16 mouse cellular contexts compared by ENCODE assay signal in the genomic region with DNA sequence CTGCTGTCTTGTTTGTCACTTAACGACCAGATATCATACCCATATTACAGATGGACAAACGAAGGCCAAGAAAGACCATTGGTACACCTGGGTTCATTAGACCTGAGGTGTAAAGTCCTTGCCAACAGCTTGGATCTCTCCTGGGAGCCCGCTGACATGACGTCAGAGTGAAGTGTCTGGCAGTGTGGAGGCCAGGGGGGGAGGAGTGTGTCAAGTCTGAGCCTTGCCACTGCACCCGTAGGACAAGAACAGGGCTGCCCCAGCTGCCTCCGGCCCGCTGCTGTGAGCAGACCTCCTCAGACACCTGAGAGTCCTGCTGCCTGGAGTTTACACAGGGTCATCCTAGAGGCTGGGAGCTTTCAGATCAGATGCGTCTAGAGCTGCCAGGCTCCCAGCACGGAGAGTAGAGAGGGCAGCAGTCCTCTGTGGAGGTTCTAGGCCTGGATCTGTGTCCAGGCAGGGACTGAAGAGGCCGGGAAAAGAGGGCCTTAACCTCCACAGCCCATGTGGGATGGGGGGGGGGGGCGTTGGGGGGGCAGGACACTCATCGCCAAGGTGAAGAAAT. TPM values are rescaled to one million over a fixed set of nuclear protein-coding genes. Genes with fewer than 3 reads are reported as not detected.
DNase-seq lines count a peak whose midpoint lies in the region; ATAC-seq and TF ChIP-seq lines count a peak whose summit lies in the region.
"Had no signal": no experiment of that assay in that cellular context is flagged by ENCODE, and none has a peak within 500 bp of the region (broad histone marks: within the 10 kb centered on the region; RNA-seq: fewer than 3 reads in every experiment).

No protein-coding gene starts in this region.

- intact Hi-C loops in heart, adult 2 months (cut with DNase I) = loop anchor here (2.0 kb wide), 1 partner anchor 25 kb away; no protein-coding TSS in a partner anchor

- no peak for TF ChIP-seq CTCF in heart, adult 2 months (IDR thresholded peaks at IDR 0.05)
- TF ChIP-seq CTCF in CH12.LX (conservative IDR thresholded peaks at IDR 0.05 in 1 of 2, IDR thresholded peaks at IDR 0.05 in 1 of 2; ENCODE audit: low read depth in 2 of 2, low read length in 2 of 2) = no peak

- no peak for TF ChIP-seq EP300 in heart, adult 2 months (IDR thresholded peaks at IDR 0.05; ENCODE audit: insufficient read depth, low read depth, low read length)
- TF ChIP-seq EP300 in CH12.LX (IDR thresholded peaks at IDR 0.05; ENCODE audit: low read length) = no peak

- in situ Hi-C loops in CH12.LX (cut with MboI; ENCODE audit: low pct_ligation_motif_present, low pct_unique_long_range_greater_than_20kb, low sequenced_read_pairs) = no loop called here

- no peak overlapping the region for H3K4me3 ChIP-seq in heart, embryonic 15.5 days
- no peak overlapping the region for H3K4me3 ChIP-seq in heart, adult 2 months
- H3K4me3 ChIP-seq in CH12.LX (replicated peaks in 1 of 3; ENCODE audit: low read depth in 2 of 3, low read length in 2 of 3, poor library complexity in 1 of 3) = peak overlapping the region in 1 of 3 experiments; percentile 35
- H3K4me3 ChIP-seq: limb, embryonic 13.5 days; midbrain, embryonic 13.5 days; myocyte had no signal

- H3K27ac ChIP-seq in heart, embryonic 15.5 days = 0 out of 2 replicates have a peak overlapping the region, but pooled peaks have one; percentile 13
- H3K27ac ChIP-seq in heart, adult 2 months = no peak overlapping the region; the same call in 1 of the 2 replicates
- peak overlapping the region; percentile 99 for H3K27ac ChIP-seq in CH12.LX (ENCODE audit: insufficient read depth, low read depth)
- H3K27ac ChIP-seq: limb, embryonic 13.5 days had no signal

- TF ChIP-seq RAD21 in CH12.LX (IDR thresholded peaks at IDR 0.05; ENCODE audit: low read depth, low read length) = no peak

- TF ChIP-seq POLR2A in heart, adult 2 months (IDR thresholded peaks at IDR 0.05; ENCODE audit: insufficient read depth, low read depth, low read length) = no peak
- TF ChIP-seq POLR2A in CH12.LX (IDR thresholded peaks at IDR 0.05; ENCODE audit: low read depth, low read length) = no peak

- ATAC-seq in heart, embryonic 15.5 days (replicated peaks; ENCODE audit: insufficient number of reproducible peaks, insufficient read depth, low FRiP score, low read depth) = no peak
- ATAC-seq: forebrain, embryonic 16.5 days had no signal

- dilution Hi-C loops in CH12.LX (cut with MboI; ENCODE audit: extremely low pct_ligation_motif_present, extremely low pct_unique_long_range_greater_than_20kb, low sequenced_read_pairs) = no loop called here

- WGBS in heart, embryonic 15.5 days = 60% methylated on average over 12 of the region's 12 CpGs
- 76% methylated on average over 11 of the region's 12 CpGs for WGBS in heart, adult 2 months

- H3K36me3 ChIP-seq in heart, embryonic 15.5 days = peaks cover 4% of the 10 kb centered on the region; the same call in 1 of the 2 replicates
- H3K36me3 ChIP-seq in heart, adult 2 months (ENCODE audit: control insufficient read depth, insufficient read depth, low read length) = peaks cover 2% of the 10 kb centered on the region; the same call in 1 of the 2 replicates
- H3K36me3 ChIP-seq in CH12.LX (replicated peaks in 1 of 2; ENCODE audit: control insufficient read depth in 1 of 2, insufficient read depth in 1 of 2, low read length in 1 of 2) = peaks cover 0 to 20% of the 10 kb centered on the region in 2 experiments
- H3K36me3 ChIP-seq: limb, embryonic 13.5 days; midbrain, embryonic 13.5 days had no signal

- DNase-seq in heart, adult 2 months = no peak
- peak; percentile 23 to 74 for DNase-seq in kidney, postnatal 25 days
- no peak for DNase-seq in kidney, postnatal 10 days
- peak; percentile 46 for DNase-seq in A20 (ENCODE audit: low read depth, low spot score)
- peak; percentile 78 for DNase-seq in CH12.LX (ENCODE audit: extremely low read depth)
- no peak for DNase-seq in spleen, postnatal 36 days (ENCODE audit: low spot score in 2 of 2)
- DNase-seq: adrenal gland, postnatal 36 days; cerebellum, adult 9-11 months; lung, embryonic 14.5 days; right cerebral cortex, postnatal 14 days had no signal

- no peaks in the 10 kb centered on the region for H3K79me2 ChIP-seq in heart, adult 2 months (replicated peaks; ENCODE audit: control insufficient read depth, insufficient read depth, low read length)
- peaks cover under 1% of the 10 kb centered on the region; the same call in 1 of the 2 replicates for H3K79me2 ChIP-seq in CH12.LX (replicated peaks; ENCODE audit: control insufficient read depth, extremely low read depth, insufficient read depth, poor library complexity, severe bottlenecking)

- no peak overlapping the region for H3K9ac ChIP-seq in heart, embryonic 15.5 days
- H3K9ac ChIP-seq in heart, adult 2 months (ENCODE audit: low read depth, low read length) = no peak overlapping the region
- peak overlapping the region; percentile 18; the same call in 1 of the 2 replicates for H3K9ac ChIP-seq in CH12.LX (ENCODE audit: insufficient read depth, low read depth)
- H3K9ac ChIP-seq: limb, embryonic 13.5 days; lung, embryonic 14.5 days; midbrain, embryonic 13.5 days had no signal

- H3K4me1 ChIP-seq in heart, embryonic 15.5 days (replicated peaks) = peaks cover 56% of the 10 kb centered on the region
- peaks cover 19% of the 10 kb centered on the region for H3K4me1 ChIP-seq in heart, adult 2 months (ENCODE audit: control insufficient read depth, insufficient read depth, low read length)
- H3K4me1 ChIP-seq in CH12.LX (ENCODE audit: control insufficient read depth in 1 of 2, insufficient read depth in 2 of 2) = peaks cover 45 to 61% of the 10 kb centered on the region in 2 experiments

- H3K9me3 ChIP-seq in heart, embryonic 15.5 days (replicated peaks) = no peaks in the 10 kb centered on the region
- H3K9me3 ChIP-seq in CH12.LX (replicated peaks; ENCODE audit: low read length) = no peaks in the 10 kb centered on the region
- H3K9me3 ChIP-seq: limb, embryonic 13.5 days; midbrain, embryonic 13.5 days had no signal

- H3K27me3 ChIP-seq in heart, embryonic 15.5 days = no peaks in the 10 kb centered on the region
- H3K27me3 ChIP-seq in heart, adult 2 months (ENCODE audit: control insufficient read depth, insufficient read depth, low read length) = no peaks in the 10 kb centered on the region
- no peaks in the 10 kb centered on the region for H3K27me3 ChIP-seq in CH12.LX (replicated peaks)
- H3K27me3 ChIP-seq: limb, embryonic 13.5 days had no signal

- no peak overlapping the region for H3K4me2 ChIP-seq in heart, embryonic 15.5 days
- peak overlapping the region; percentile 18; the same call in 1 of the 2 replicates for H3K4me2 ChIP-seq in CH12.LX (ENCODE audit: insufficient read depth, low read depth, poor library complexity, severe bottlenecking)
- H3K4me2 ChIP-seq: limb, embryonic 13.5 days; lung, embryonic 14.5 days; midbrain, embryonic 13.5 days had no signal

TF ChIP-seq in CH12.LX, 34 proteins besides CTCF, POLR2A, EP300 and RAD21 (continues in another document):
- TF ChIP-seq UBTF (IDR thresholded peaks at IDR 0.05; ENCODE audit: low read depth, low read length) = 0 out of 2 replicates have a peak, but pooled peaks have one; percentile 18
- TF ChIP-seq NELFE (IDR thresholded peaks at IDR 0.05; ENCODE audit: low read depth, low read length) = no peak; the same call in 1 of the 2 replicates
- TF ChIP-seq ETS1 (conservative IDR thresholded peaks at IDR 0.05; ENCODE audit: low read depth, low read length) = peak; percentile 70
- no peak; the same call in 1 of the 2 replicates for TF ChIP-seq MEF2A (IDR thresholded peaks at IDR 0.05; ENCODE audit: borderline replicate concordance, low read depth, low read length)
- TF ChIP-seq USF2 (conservative IDR thresholded peaks at IDR 0.05; ENCODE audit: low read depth, low read length) = no peak
- TF ChIP-seq PAX5 (IDR thresholded peaks at IDR 0.05; ENCODE audit: low read length) = no peak
- no peak for TF ChIP-seq MAX (IDR thresholded peaks at IDR 0.05; ENCODE audit: low read length)
- no peak for TF ChIP-seq GABPA (IDR thresholded peaks at IDR 0.05; ENCODE audit: insufficient replicate concordance, low read depth, low read length)
- no peak for TF ChIP-seq ZNF384 (IDR thresholded peaks at IDR 0.05; ENCODE audit: low read depth, low read length)
- TF ChIP-seq TBP (conservative IDR thresholded peaks at IDR 0.05; ENCODE audit: low read depth, low read length) = no peak
- peak; percentile 44; the same call in 1 of the 2 replicates for TF ChIP-seq CHD2 (IDR thresholded peaks at IDR 0.05; ENCODE audit: low read length)
- no peak for TF ChIP-seq HCFC1 (IDR thresholded peaks at IDR 0.05; ENCODE audit: low read depth, low read length)
- TF ChIP-seq CHD1 (IDR thresholded peaks at IDR 0.05; ENCODE audit: low read depth, low read length) = no peak; the same call in 1 of the 2 replicates
- no peak for TF ChIP-seq ELF1 (IDR thresholded peaks at IDR 0.05; ENCODE audit: low read depth, low read length)
- TF ChIP-seq KAT2A (IDR thresholded peaks at IDR 0.05; ENCODE audit: insufficient replicate concordance, low read length) = no peak

RNA-seq across cellular contexts. Expression of a gene that starts 12.9 kb away (rescaled TPM):
- polyA plus RNA-seq in heart, embryonic 15.5 days (2015; fragmentation: Nextera tagmentation; extraction: Ambion mirVana) = 0.86 and 3.5 TPM in 2 replicates
- total RNA-seq in heart, adult 2 months (2021) = 1 to 10 TPM; 1.1 to 1.2 TPM
- 2.4 TPM in 2 replicates for polyA plus RNA-seq in heart, adult 2 months (2012; rRNA removed)
- 38.9 and 49.5 TPM in 2 replicates for total RNA-seq in CH12.LX (2012; rRNA removed)
- total RNA-seq in CH12.LX (2014; rRNA removed) = 60.5 and 66.9 TPM in 2 replicates
- 64.0 and 69.8 TPM in 2 replicates for polyA plus RNA-seq in CH12.LX (2012; ENCODE audit: insufficient read length, low read depth)
- polyA plus RNA-seq: intestine, embryonic 14.5 days; lung, embryonic 14.5 days had no signal

RNA-seq across cellular contexts. Expression of a gene that starts 23.7 kb away (rescaled TPM):
- polyA plus RNA-seq in heart, embryonic 15.5 days (2015; fragmentation: Nextera tagmentation; extraction: Ambion mirVana) = 20.0 and 24.0 TPM in 2 replicates
- total RNA-seq in heart, adult 2 months (2021) = 10 to 100 TPM; 21.5 to 27.9 TPM
- 44.4 and 57.0 TPM in 2 replicates for polyA plus RNA-seq in heart, adult 2 months (2012; rRNA removed)
- total RNA-seq in CH12.LX (2012; rRNA removed) (2.8 and 3.4 TPM in 2 replicates), CH12.LX (2014; rRNA removed) (2.2 and 3.2 TPM in 2 replicates)
- polyA plus RNA-seq in CH12.LX (2012; ENCODE audit: insufficient read length, low read depth) = 1.7 and 2.5 TPM in 2 replicates

RNA-seq across cellular contexts. Expression of a gene that starts 34.3 kb away (rescaled TPM):
- polyA plus RNA-seq in heart, embryonic 15.5 days (2015; fragmentation: Nextera tagmentation; extraction: Ambion mirVana) = 64.3 and 76.8 TPM in 2 replicates
- 10 to 100 TPM; 72.7 to 73.0 TPM for total RNA-seq in heart, adult 2 months (2021)
- polyA plus RNA-seq in heart, adult 2 months (2012; rRNA removed) = 82.8 and 85.3 TPM in 2 replicates
- total RNA-seq in CH12.LX (2012; rRNA removed) (35.0 and 39.4 TPM in 2 replicates), CH12.LX (2014; rRNA removed) (23.2 and 25.4 TPM in 2 replicates)
- 50.6 and 56.0 TPM in 2 replicates for polyA plus RNA-seq in CH12.LX (2012; ENCODE audit: insufficient read length, low read depth)

RNA-seq across cellular contexts. Expression of a gene that starts 38.4 kb away (rescaled TPM):
- polyA plus RNA-seq in heart, embryonic 15.5 days (2015; fragmentation: Nextera tagmentation; extraction: Ambion mirVana) = 16.8 and 18.7 TPM in 2 replicates
- total RNA-seq in heart, adult 2 months (2021) = 10 to 100 TPM; 12.7 to 14.2 TPM
- 4.4 and 7.4 TPM in 2 replicates for polyA plus RNA-seq in heart, adult 2 months (2012; rRNA removed)
- 43.1 and 51.8 TPM in 2 replicates for total RNA-seq in CH12.LX (2012; rRNA removed)
- total RNA-seq in CH12.LX (2014; rRNA removed) = 73.7 and 88.8 TPM in 2 replicates
- polyA plus RNA-seq in CH12.LX (2012; ENCODE audit: insufficient read length, low read depth) = 69.1 and 83.7 TPM in 2 replicates

Comparison
In these comparisons a context has a peak if more than half of its experiments do, and no peak if none do; other contexts are left out.
1. DNase-seq: peak in kidney, postnatal 25 days (2 of 2), A20 (single experiment) and CH12.LX (single experiment); none in heart, adult 2 months (0 of 2), kidney, postnatal 10 days (single experiment) and spleen, postnatal 36 days (0 of 2).
2. RNA of a gene that starts 12.9 kb away (polyA plus RNA-seq): 64.0 to 69.8 TPM in CH12.LX; 2.4 TPM in heart, adult 2 months and 0.86 to 3.5 TPM in heart, embryonic 15.5 days; every median in the first group is over 10 times any median in the second.